Mouse (Mus musculus): ENCODE measurements at regions not wholly inside any gene's neighbourhood (a gene's known extent, or its start where the extent isn't known, plus 50 kb on each side); places are given as distances from the start of the nearest gene placed in this dataset.

GRCm38 (mm10) chr8:92506436-92506835 lies 149.0 kb downstream of the Irx5 start:
- H3K9me3 ChIP-seq (ENCODE audit: control insufficient read depth, low read depth, low read length), result no peaks in the 10 kb centered on the region
- no peaks in the 10 kb centered on the region for H3K36me3 ChIP-seq (ENCODE audit: control insufficient read depth, insufficient read depth, low read length)
- 78% methylated on average over 5 of the region's 5 CpGs for WGBS
- no peak overlapping the region for H3K4me2 ChIP-seq (replicated peaks; ENCODE audit: low read depth, low read length)
- ATAC-seq (ENCODE audit: insufficient number of reproducible peaks, insufficient read depth, low FRiP score, low read depth), result no peak
- no peaks in the 10 kb centered on the region for H3K27me3 ChIP-seq (ENCODE audit: control insufficient read depth, insufficient read depth, low read length)
- H3K9ac ChIP-seq (replicated peaks; ENCODE audit: low read depth, low read length), result no peak overlapping the region
- H3K4me3 ChIP-seq (ENCODE audit: low read depth, low read length), result no peak overlapping the region
- no peak overlapping the region for H3K27ac ChIP-seq (ENCODE audit: low read length)
- no peaks in the 10 kb centered on the region for H3K4me1 ChIP-seq (ENCODE audit: control insufficient read depth, insufficient read depth, low read length)

- 82% methylated on average over 5 of the region's 5 CpGs for WGBS
These were observed 149.5 kb downstream of the Irx5 start for GRCm38 (mm10) chr8:92506906-92507305.

GRCm38 (mm10) chr8:92515385-92515784 lies 158.0 kb downstream of the Irx5 start:
- H3K27ac ChIP-seq (ENCODE audit: low read length), result no peak overlapping the region
- H3K9ac ChIP-seq (replicated peaks; ENCODE audit: low read depth, low read length), result no peak overlapping the region
- no peak overlapping the region for H3K4me3 ChIP-seq (ENCODE audit: low read depth, low read length)
- no peak overlapping the region for H3K4me2 ChIP-seq (replicated peaks; ENCODE audit: low read depth, low read length)
- H3K9me3 ChIP-seq (ENCODE audit: control insufficient read depth, low read depth, low read length), result no peaks in the 10 kb centered on the region
- no peak for ATAC-seq (ENCODE audit: insufficient number of reproducible peaks, insufficient read depth, low FRiP score, low read depth)
- H3K27me3 ChIP-seq (ENCODE audit: control insufficient read depth, insufficient read depth, low read length), result no peaks in the 10 kb centered on the region
- no peaks in the 10 kb centered on the region for H3K4me1 ChIP-seq (ENCODE audit: control insufficient read depth, insufficient read depth, low read length)
- no peaks in the 10 kb centered on the region for H3K36me3 ChIP-seq (ENCODE audit: control insufficient read depth, insufficient read depth, low read length)
- 77% methylated on average over 2 of the region's 2 CpGs for WGBS

More at GRCm38 (mm10) chr8:92506906-92507305, 149.5 kb downstream of the Irx5 start:
- Histone ChIP-seq H3K4me1 (ENCODE audit: control insufficient read depth, insufficient read depth, low read length) (no peaks in the 10 kb centered on the region), H3K27ac (ENCODE audit: low read length) (no peak overlapping the region), H3K4me3 (ENCODE audit: low read depth, low read length) (no peak overlapping the region), H3K27me3 (ENCODE audit: control insufficient read depth, insufficient read depth, low read length) (no peaks in the 10 kb centered on the region), H3K36me3 (ENCODE audit: control insufficient read depth, insufficient read depth, low read length) (no peaks in the 10 kb centered on the region), H3K4me2 (replicated peaks; ENCODE audit: low read depth, low read length) (no peak overlapping the region), H3K9ac (replicated peaks; ENCODE audit: low read depth, low read length) (no peak overlapping the region), H3K9me3 (ENCODE audit: control insufficient read depth, low read depth, low read length) (no peaks in the 10 kb centered on the region)
- no peak for ATAC-seq (ENCODE audit: insufficient number of reproducible peaks, insufficient read depth, low FRiP score, low read depth)

- Histone ChIP-seq H3K27ac (ENCODE audit: low read length) (no peak overlapping the region), H3K4me2 (replicated peaks; ENCODE audit: low read depth, low read length) (no peak overlapping the region), H3K9ac (replicated peaks; ENCODE audit: low read depth, low read length) (no peak overlapping the region), H3K4me1 (ENCODE audit: control insufficient read depth, insufficient read depth, low read length) (no peaks in the 10 kb centered on the region), H3K9me3 (ENCODE audit: control insufficient read depth, low read depth, low read length) (no peaks in the 10 kb centered on the region), H3K36me3 (ENCODE audit: control insufficient read depth, insufficient read depth, low read length) (no peaks in the 10 kb centered on the region), H3K27me3 (ENCODE audit: control insufficient read depth, insufficient read depth, low read length) (no peaks in the 10 kb centered on the region), H3K4me3 (ENCODE audit: low read depth, low read length) (no peak overlapping the region)
- WGBS, result 84% methylated on average over 8 of the region's 8 CpGs
- ATAC-seq (ENCODE audit: insufficient number of reproducible peaks, insufficient read depth, low FRiP score, low read depth), result no peak
These were observed 156.1 kb upstream of the Irx6 start for GRCm38 (mm10) chr8:92518031-92518430.

- 70% methylated on average over 3 of the region's 3 CpGs for WGBS
- no peak overlapping the region for H3K4me2 ChIP-seq (replicated peaks; ENCODE audit: low read depth, low read length)
These were observed 155.6 kb upstream of the Irx6 start for GRCm38 (mm10) chr8:92518486-92518885.

GRCm38 (mm10) chr8:92522519-92522918 lies 151.6 kb upstream of the Irx6 start:
- Histone ChIP-seq H3K27me3 (ENCODE audit: control insufficient read depth, insufficient read depth, low read length) (no peaks in the 10 kb centered on the region), H3K36me3 (ENCODE audit: control insufficient read depth, insufficient read depth, low read length) (no peaks in the 10 kb centered on the region), H3K4me1 (ENCODE audit: control insufficient read depth, insufficient read depth, low read length) (no peaks in the 10 kb centered on the region), H3K9me3 (ENCODE audit: control insufficient read depth, low read depth, low read length) (no peaks in the 10 kb centered on the region), H3K27ac (ENCODE audit: low read length) (no peak overlapping the region), H3K9ac (replicated peaks; ENCODE audit: low read depth, low read length) (no peak overlapping the region), H3K4me3 (ENCODE audit: low read depth, low read length) (no peak overlapping the region), H3K4me2 (replicated peaks; ENCODE audit: low read depth, low read length) (no peak overlapping the region)
- ATAC-seq (ENCODE audit: insufficient number of reproducible peaks, insufficient read depth, low FRiP score, low read depth), result no peak
- WGBS, result 63% methylated on average over 6 of the region's 6 CpGs

More at GRCm38 (mm10) chr8:92518486-92518885, 155.6 kb upstream of the Irx6 start:
- Histone ChIP-seq H3K9me3 (ENCODE audit: control insufficient read depth, low read depth, low read length) (no peaks in the 10 kb centered on the region), H3K4me3 (ENCODE audit: low read depth, low read length) (no peak overlapping the region), H3K27ac (ENCODE audit: low read length) (no peak overlapping the region), H3K9ac (replicated peaks; ENCODE audit: low read depth, low read length) (no peak overlapping the region), H3K4me1 (ENCODE audit: control insufficient read depth, insufficient read depth, low read length) (no peaks in the 10 kb centered on the region), H3K36me3 (ENCODE audit: control insufficient read depth, insufficient read depth, low read length) (no peaks in the 10 kb centered on the region), H3K27me3 (ENCODE audit: control insufficient read depth, insufficient read depth, low read length) (no peaks in the 10 kb centered on the region)
- no peak for ATAC-seq (ENCODE audit: insufficient number of reproducible peaks, insufficient read depth, low FRiP score, low read depth)

GRCm38 (mm10) chr8:92529756-92530155 lies 144.3 kb upstream of the Irx6 start:
- Histone ChIP-seq H3K9me3 (ENCODE audit: control insufficient read depth, low read depth, low read length) (no peaks in the 10 kb centered on the region), H3K4me3 (ENCODE audit: low read depth, low read length) (no peak overlapping the region), H3K27ac (ENCODE audit: low read length) (no peak overlapping the region), H3K9ac (replicated peaks; ENCODE audit: low read depth, low read length) (no peak overlapping the region), H3K36me3 (ENCODE audit: control insufficient read depth, insufficient read depth, low read length) (no peaks in the 10 kb centered on the region), H3K27me3 (ENCODE audit: control insufficient read depth, insufficient read depth, low read length) (no peaks in the 10 kb centered on the region), H3K4me1 (ENCODE audit: control insufficient read depth, insufficient read depth, low read length) (no peaks in the 10 kb centered on the region), H3K4me2 (replicated peaks; ENCODE audit: low read depth, low read length) (no peak overlapping the region)
- no peak for ATAC-seq (ENCODE audit: insufficient number of reproducible peaks, insufficient read depth, low FRiP score, low read depth)
- 58% methylated on average over 11 of the region's 11 CpGs for WGBS

- ATAC-seq (ENCODE audit: insufficient number of reproducible peaks, insufficient read depth, low FRiP score, low read depth), result no peak
These were observed 133.5 kb upstream of the Irx6 start for GRCm38 (mm10) chr8:92540636-92541035.

GRCm38 (mm10) chr8:92545347-92546059 lies 128.6 kb upstream of the Irx6 start:
- no peak overlapping the region for H3K4me2 ChIP-seq (replicated peaks; ENCODE audit: low read depth, low read length)
- no peaks in the 10 kb centered on the region for H3K36me3 ChIP-seq (ENCODE audit: control insufficient read depth, insufficient read depth, low read length)
- no peak overlapping the region for H3K27ac ChIP-seq (ENCODE audit: low read length)
- 50% methylated on average over 17 of the region's 17 CpGs for WGBS
- H3K9me3 ChIP-seq (ENCODE audit: control insufficient read depth, low read depth, low read length), result no peaks in the 10 kb centered on the region
- H3K27me3 ChIP-seq (ENCODE audit: control insufficient read depth, insufficient read depth, low read length), result no peaks in the 10 kb centered on the region
- no peak overlapping the region for H3K4me3 ChIP-seq (ENCODE audit: low read depth, low read length)
- H3K9ac ChIP-seq (replicated peaks; ENCODE audit: low read depth, low read length), result no peak overlapping the region
- no peaks in the 10 kb centered on the region for H3K4me1 ChIP-seq (ENCODE audit: control insufficient read depth, insufficient read depth, low read length)
- ATAC-seq (ENCODE audit: insufficient number of reproducible peaks, insufficient read depth, low FRiP score, low read depth), result no peak

More at GRCm38 (mm10) chr8:92540636-92541035, 133.5 kb upstream of the Irx6 start:
- no peaks in the 10 kb centered on the region for H3K4me1 ChIP-seq (ENCODE audit: control insufficient read depth, insufficient read depth, low read length)
- no peak overlapping the region for H3K27ac ChIP-seq (ENCODE audit: low read length)
- no peak overlapping the region for H3K9ac ChIP-seq (replicated peaks; ENCODE audit: low read depth, low read length)
- H3K36me3 ChIP-seq (ENCODE audit: control insufficient read depth, insufficient read depth, low read length), result no peaks in the 10 kb centered on the region
- no peaks in the 10 kb centered on the region for H3K27me3 ChIP-seq (ENCODE audit: control insufficient read depth, insufficient read depth, low read length)
- H3K4me2 ChIP-seq (replicated peaks; ENCODE audit: low read depth, low read length), result no peak overlapping the region
- 43% methylated on average over 2 of the region's 2 CpGs for WGBS
- no peaks in the 10 kb centered on the region for H3K9me3 ChIP-seq (ENCODE audit: control insufficient read depth, low read depth, low read length)
- H3K4me3 ChIP-seq (ENCODE audit: low read depth, low read length), result no peak overlapping the region

Measured in stomach, embryonic 14.5 days (tissue).